ENCODE assay signal across 8 mouse cellular contexts in the genomic region with DNA sequence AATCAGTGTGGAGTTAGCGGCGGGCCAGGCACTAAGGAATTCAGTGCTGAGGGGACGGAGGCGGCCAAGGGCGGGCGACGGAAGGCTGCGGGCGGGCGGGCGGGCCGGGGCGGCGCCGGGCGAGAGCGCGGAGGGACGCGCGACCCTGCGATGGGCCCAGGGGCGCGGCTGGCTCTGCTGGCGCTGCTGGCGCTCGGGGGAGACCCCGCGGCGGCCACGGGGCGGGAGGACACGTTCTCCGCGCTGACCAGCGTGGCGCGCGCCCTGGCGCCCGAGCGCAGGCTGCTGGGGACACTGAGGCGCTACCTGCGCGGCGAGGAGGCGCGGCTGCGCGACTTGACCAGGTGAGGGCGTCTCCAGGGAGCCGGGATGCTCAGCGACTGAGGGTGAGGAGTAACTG. TPM values are rescaled to one million over a fixed set of nuclear protein-coding genes. Genes with fewer than 3 reads are reported as not detected.
DNase-seq lines count a peak whose midpoint lies in the region; ATAC-seq and TF ChIP-seq lines count a peak whose summit lies in the region.

Gene P4ha3, plus strand, starts transcription at position 138 of the 400 bp plus-strand sequence.

- peak within 1 kb of the TSS; percentile 55 to 66 for H3K4me3 ChIP-seq in heart, embryonic 14.5 days (ENCODE audit: control insufficient read depth in 1 of 2, insufficient read depth in 1 of 2, low read depth in 1 of 2, low read length in 2 of 2)
- peak within 1 kb of the TSS; percentile 48 for H3K4me3 ChIP-seq in forebrain, embryonic 14.5 days (ENCODE audit: low read depth, low read length)
- peak within 1 kb of the TSS; percentile 62 for H3K4me3 ChIP-seq in limb, embryonic 13.5 days

- H3K4me2 ChIP-seq in heart, embryonic 14.5 days (ENCODE audit: low read length): peak within 1 kb of the TSS; percentile 75
- peak within 1 kb of the TSS; percentile 93 for H3K4me2 ChIP-seq in forebrain, embryonic 14.5 days (ENCODE audit: low read length)
- H3K4me2 ChIP-seq in limb, embryonic 13.5 days (replicated peaks): peak within 1 kb of the TSS; percentile 87

- H3K9me3 ChIP-seq in heart, embryonic 14.5 days (ENCODE audit: control insufficient read depth, low read length): no peaks in the 10 kb centered on the region
- H3K9me3 ChIP-seq in forebrain, embryonic 14.5 days (replicated peaks; ENCODE audit: control insufficient read depth, low read length): no peaks in the 10 kb centered on the region
- no peaks in the 10 kb centered on the region for H3K9me3 ChIP-seq in limb, embryonic 13.5 days

- no peaks in the 10 kb centered on the region for H3K27me3 ChIP-seq in heart, embryonic 14.5 days (ENCODE audit: control insufficient read depth, insufficient read depth, low read length)
- no peaks in the 10 kb centered on the region for H3K27me3 ChIP-seq in Patski
- H3K27me3 ChIP-seq in forebrain, embryonic 14.5 days (replicated peaks; ENCODE audit: control insufficient read depth, insufficient read depth, low read length): peaks cover 9% of the 10 kb centered on the region; the same call in 1 of the 2 replicates
- H3K27me3 ChIP-seq in limb, embryonic 13.5 days: peaks cover 6% of the 10 kb centered on the region; the same call in 1 of the 2 replicates

- in situ Hi-C loops in Patski (cut with MboI; ENCODE audit: low pct_unique_long_range_greater_than_20kb): no loop called here

- H3K4me1 ChIP-seq in heart, embryonic 14.5 days (ENCODE audit: control insufficient read depth in 2 of 2, insufficient read depth in 2 of 2, low read length in 2 of 2): peaks cover 14 to 36% of the 10 kb centered on the region in 2 experiments
- peaks cover 14% of the 10 kb centered on the region for H3K4me1 ChIP-seq in forebrain, embryonic 14.5 days (ENCODE audit: control insufficient read depth, insufficient read depth, low read length)
- peaks cover 63% of the 10 kb centered on the region for H3K4me1 ChIP-seq in limb, embryonic 13.5 days

- peak within 1 kb of the TSS; percentile 22 to 63; a peak in 3 of 4 replicates for H3K27ac ChIP-seq in heart, embryonic 14.5 days (replicated peaks in 1 of 2; ENCODE audit: control insufficient read depth in 1 of 2, insufficient read depth in 1 of 2, low read depth in 2 of 2, low read length in 2 of 2)
- no peak within 1 kb of the TSS for H3K27ac ChIP-seq in forebrain, embryonic 14.5 days (ENCODE audit: low read depth, low read length)
- peak within 1 kb of the TSS; percentile 99 for H3K27ac ChIP-seq in limb, embryonic 13.5 days

- peak within 1 kb of the TSS; percentile 80 for H3K9ac ChIP-seq in heart, embryonic 14.5 days (ENCODE audit: low read length)
- H3K9ac ChIP-seq in forebrain, embryonic 14.5 days (ENCODE audit: low read length): peak within 1 kb of the TSS; percentile 66
- peak within 1 kb of the TSS; percentile 84 for H3K9ac ChIP-seq in limb, embryonic 13.5 days

- H3K36me3 ChIP-seq in heart, embryonic 14.5 days (ENCODE audit: control insufficient read depth, insufficient read depth, low read length): no peaks in the 10 kb centered on the region
- no peaks in the 10 kb centered on the region for H3K36me3 ChIP-seq in forebrain, embryonic 14.5 days (ENCODE audit: control insufficient read depth, insufficient read depth, low read length)
- H3K36me3 ChIP-seq in limb, embryonic 13.5 days: no peaks in the 10 kb centered on the region; the same call in 1 of the 2 replicates

- under 1% methylated on average over 52 of the region's 53 CpGs for WGBS in heart, embryonic 14.5 days
- WGBS in forebrain, embryonic 14.5 days: under 1% methylated on average over 30 of the region's 53 CpGs
- WGBS in limb, embryonic 13.5 days: under 1% methylated on average over 53 of the region's 53 CpGs

- peak; percentile 43 for TF ChIP-seq CTCF in Patski (IDR thresholded peaks at IDR 0.05)

- CTCF ChIA-PET in Patski (lab: Charles Lee): no interaction called here

- POLR2A ChIA-PET in Patski (lab: Charles Lee): no interaction called here

- no peak for DNase-seq in heart, adult 18-20 months
- no peak for DNase-seq in Patski (ENCODE audit: low read depth, low spot score)
- peak; percentile 23 for DNase-seq in forebrain, embryonic 14.5 days (ENCODE audit: low spot score)
- DNase-seq in neural tube, embryonic 10.5 days (ENCODE audit: extremely low spot score, low spot score): peak; percentile 50
- DNase-seq in frontal cortex, adult 2 months (ENCODE audit: extremely low spot score in 1 of 2, low spot score in 1 of 2): no peak
- no peak for DNase-seq in adrenal gland, adult 18-20 months (ENCODE audit: low spot score in 2 of 2)

- peak; percentile 42 for ATAC-seq in heart, embryonic 14.5 days (ENCODE audit: insufficient number of reproducible peaks, insufficient read depth, low FRiP score, low read depth)
- ATAC-seq in Patski: no peak
- peak; percentile 54 for ATAC-seq in forebrain, embryonic 14.5 days
- no peak for ATAC-seq in limb, embryonic 13.5 days (ENCODE audit: low FRiP score, low read depth)

RNA-seq across cellular contexts. Expression of gene P4ha3, which starts in this region (rescaled TPM):
- polyA plus RNA-seq in heart, embryonic 14.5 days (2014; fragmentation: Nextera tagmentation; extraction: Ambion mirVana): 13.7 and 15.7 TPM in 2 replicates
- total RNA-seq in heart, adult 18-20 months (2021): under 1 TPM; 0.31 to 0.55 TPM
- polyA plus RNA-seq in Patski (2021): 0.09 TPM
- 1.5 and 2.8 TPM in 2 replicates for polyA plus RNA-seq in forebrain, embryonic 14.5 days (2014; fragmentation: Nextera tagmentation; extraction: Ambion mirVana)
- polyA plus RNA-seq in limb, embryonic 13.5 days (2015; fragmentation: Nextera tagmentation; extraction: Ambion mirVana): 17.4 TPM in 2 replicates
- polyA plus RNA-seq in frontal cortex, adult 2 months (2012; rRNA removed): 4.7 and 4.8 TPM in 2 replicates
- under 1 TPM; 0.27 to 0.38 TPM for total RNA-seq in adrenal gland, adult 18-20 months (2021)

Comparison
In these comparisons a context has a peak if more than half of its experiments do, and no peak if none do; other contexts are left out.
1. ATAC-seq: peak in heart, embryonic 14.5 days (single experiment) and forebrain, embryonic 14.5 days (single experiment); none in Patski (single experiment) and limb, embryonic 13.5 days (single experiment).
2. DNase-seq: peak in forebrain, embryonic 14.5 days (single experiment) and neural tube, embryonic 10.5 days (single experiment); none in heart, adult 18-20 months (0 of 2), Patski (single experiment), frontal cortex, adult 2 months (0 of 2) and adrenal gland, adult 18-20 months (0 of 2).
3. Peak in every context shown above with its lines, with median percentiles within 50 percentile points of each other: H3K4me2 ChIP-seq, H3K4me3 ChIP-seq and H3K9ac ChIP-seq.